8 mouse cellular contexts compared by ENCODE assay signal in the genomic region with DNA sequence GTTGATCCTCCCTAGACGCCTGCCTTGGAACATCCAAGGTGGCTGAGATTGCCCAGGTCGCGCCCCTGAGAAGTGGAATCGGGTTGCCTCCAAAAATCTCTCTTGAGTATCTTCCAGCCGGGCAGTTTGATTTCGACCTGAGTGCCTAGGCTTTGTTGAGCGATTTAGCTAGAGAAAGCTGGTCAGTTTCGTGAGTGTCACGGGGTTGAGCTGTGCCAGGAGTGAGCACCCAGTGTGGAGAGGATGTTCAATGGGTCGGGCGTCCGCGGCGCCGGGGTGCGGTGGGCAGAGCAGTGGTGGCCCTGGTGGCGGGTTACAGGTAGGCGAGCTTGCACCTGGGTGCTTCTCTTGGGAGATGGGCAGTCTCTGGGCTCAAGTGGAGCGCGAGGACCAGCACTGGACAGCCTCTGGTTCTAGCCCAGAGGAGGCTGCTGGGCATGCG. TPM values are rescaled to one million over a fixed set of nuclear protein-coding genes. Genes with fewer than 3 reads are reported as not detected.
DNase-seq lines count a peak whose midpoint lies in the region; ATAC-seq and TF ChIP-seq lines count a peak whose summit lies in the region.

No protein-coding gene starts in this region.

- H3K27ac ChIP-seq in limb, embryonic 13.5 days: peak overlapping the region; percentile 98

- WGBS in limb, embryonic 13.5 days: 1% methylated on average over 21 of the region's 21 CpGs

- peak overlapping the region; percentile 78 for H3K4me3 ChIP-seq in limb, embryonic 13.5 days
- H3K4me3 ChIP-seq in myocyte: peak overlapping the region; percentile 99

- ATAC-seq in limb, embryonic 13.5 days (ENCODE audit: low FRiP score, low read depth): no peak

- no peaks in the 10 kb centered on the region for H3K36me3 ChIP-seq in limb, embryonic 13.5 days
- H3K36me3 ChIP-seq in myocyte (ENCODE audit: control insufficient read depth, insufficient read depth): no peaks in the 10 kb centered on the region

- peak; percentile 53 for DNase-seq in embryo, embryonic 9.5 days (ENCODE audit: extremely low spot score)
- no peak for DNase-seq in embryo, embryonic 11 days
- peak; percentile 20 for DNase-seq in urinary bladder, adult 2 months (ENCODE audit: low spot score)
- DNase-seq in urinary bladder, postnatal 25 days (ENCODE audit: low spot score): no peak
- DNase-seq in heart, postnatal 4 days: peak; percentile 10
- no peak for DNase-seq in spleen, postnatal 36 days (ENCODE audit: low spot score in 2 of 2)

- H3K27me3 ChIP-seq in limb, embryonic 13.5 days: no peaks in the 10 kb centered on the region
- no peaks in the 10 kb centered on the region for H3K27me3 ChIP-seq in myocyte (ENCODE audit: control insufficient read depth, insufficient read depth, insufficient read length)

- peaks cover 55% of the 10 kb centered on the region for H3K79me2 ChIP-seq in myocyte (ENCODE audit: control insufficient read depth, insufficient read depth)

- TF ChIP-seq POLR2A in myocyte (IDR thresholded peaks at IDR 0.05; ENCODE audit: insufficient read length, low read depth): no peak

- H3ac ChIP-seq in myocyte (ENCODE audit: control insufficient read depth, insufficient read length): peak overlapping the region; percentile 89

- peak overlapping the region; percentile 88 for H3K4me2 ChIP-seq in limb, embryonic 13.5 days (replicated peaks)
- H3K4me2 ChIP-seq in myocyte (ENCODE audit: low read depth): peak overlapping the region; percentile 89

- no peaks in the 10 kb centered on the region for H3K9me3 ChIP-seq in limb, embryonic 13.5 days

- peaks cover 20% of the 10 kb centered on the region for H3K4me1 ChIP-seq in limb, embryonic 13.5 days

- peak overlapping the region; percentile 88 for H3K9ac ChIP-seq in limb, embryonic 13.5 days

TF ChIP-seq in myocyte, 11 proteins besides CTCF, POLR2A, EP300 and RAD21:
- TF ChIP-seq E2F4 (IDR thresholded peaks at IDR 0.05; ENCODE audit: insufficient read depth): no peak
- no peak for TF ChIP-seq MYOG (IDR thresholded peaks at IDR 0.05; ENCODE audit: control insufficient read depth in 1 of 3, insufficient read depth in 1 of 3, insufficient read length in 2 of 3, low read depth in 2 of 3)
- TF ChIP-seq TCF12 (IDR thresholded peaks at IDR 0.05; ENCODE audit: insufficient read depth, poor library complexity, severe bottlenecking): no peak
- TF ChIP-seq MYOD1 (IDR thresholded peaks at IDR 0.05; ENCODE audit: control insufficient read depth in 1 of 3, insufficient read length in 2 of 3, low read depth in 2 of 3): no peak
- TF ChIP-seq POLR2AphosphoS2 (IDR thresholded peaks at IDR 0.05; ENCODE audit: insufficient read length, low read depth): no peak
- no peak for TF ChIP-seq USF1 (IDR thresholded peaks at IDR 0.05; ENCODE audit: low read depth)
- no peak for TF ChIP-seq SRF (IDR thresholded peaks at IDR 0.05; ENCODE audit: control insufficient read depth, insufficient read length, low read depth)
- no peak for TF ChIP-seq MAX (IDR thresholded peaks at IDR 0.05; ENCODE audit: low read depth)
- no peak for TF ChIP-seq TCF3 (IDR thresholded peaks at IDR 0.05; ENCODE audit: insufficient read length, low read depth)
- no peak for TF ChIP-seq CEBPB (IDR thresholded peaks at IDR 0.05; ENCODE audit: insufficient read depth, poor library complexity, severe bottlenecking)
TF ChIP-seq in myocyte: peak in this region for 0.

RNA-seq across cellular contexts. Expression of gene Adgrl3, which starts 1.9 kb away (rescaled TPM):
- polyA plus RNA-seq in urinary bladder, adult 2 months (2012; rRNA removed): 5.9 and 7.2 TPM in 2 replicates
- total RNA-seq in heart, postnatal 4 days (2021): 10 to 100 TPM; 11.8 to 13.1 TPM
- 66.3 and 73.3 TPM in 2 replicates for polyA plus RNA-seq in limb, embryonic 13.5 days (2015; fragmentation: Nextera tagmentation; extraction: Ambion mirVana)
- polyA plus RNA-seq in myocyte (2012; fragmentation: generic; extraction: Trizol): 15.8 TPM

Comparison
In these comparisons a context has a peak if more than half of its experiments do, and no peak if none do; other contexts are left out.
1. DNase-seq: peak in embryo, embryonic 9.5 days (single experiment), urinary bladder, adult 2 months (single experiment) and heart, postnatal 4 days (single experiment); none in embryo, embryonic 11 days (single experiment), urinary bladder, postnatal 25 days (single experiment) and spleen, postnatal 36 days (0 of 2).